Mouse (Mus musculus) forebrain, embryonic 15.5 days (tissue): ENCODE data around the gene Stk38l. TPM values are rescaled to one million over a fixed set of nuclear protein-coding genes. Genes with fewer than 3 reads are reported as not detected.

ENCODE experiments used
- ATAC-seq: fragments of 200-750 bp; cut with Nextera tagmentation; replicated peaks from 2 replicates; pipeline ENCODE4 v1.8.0; 2017; ENCODE audit warnings: mild to moderate bottlenecking, moderate TSS enrichment, moderate library complexity
- H3K27ac ChIP-seq: fragments of 300-500 bp; sonication (generic); replicated peaks from 2 replicates; pipeline ENCODE4 v1.5.1; 2015; ENCODE audit warnings: mild to moderate bottlenecking, inconsistent platforms
- H3K27me3 ChIP-seq: fragments of 300-500 bp; sonication (generic); 2 replicates; pipeline ENCODE4 v1.6.1; 2015; ENCODE audit warnings: inconsistent platforms
- H3K36me3 ChIP-seq: fragments of 300-500 bp; sonication (generic); 2 replicates; pipeline ENCODE4 v1.6.1; 2015; ENCODE audit warnings: mild to moderate bottlenecking, inconsistent platforms
- H3K4me1 ChIP-seq: fragments of 300-500 bp; sonication (generic); 2 replicates; pipeline ENCODE4 v1.6.1; 2015; ENCODE audit warnings: inconsistent platforms
- H3K4me2 ChIP-seq: fragments of 300-500 bp; sonication (generic); replicated peaks from 2 replicates; pipeline ENCODE4 v1.6.1; 2015; ENCODE audit warnings: mild to moderate bottlenecking, inconsistent platforms
- H3K4me3 ChIP-seq: fragments of 300-500 bp; sonication (generic); 2 replicates; pipeline ENCODE4 v1.5.1; 2015; ENCODE audit warnings: mild to moderate bottlenecking, inconsistent platforms
- H3K9ac ChIP-seq: fragments of 300-500 bp; sonication (generic); replicated peaks from 2 replicates; pipeline ENCODE4 v1.6.1; 2015; ENCODE audit warnings: mild to moderate bottlenecking, inconsistent platforms
- H3K9me3 ChIP-seq: fragments of 300-500 bp; sonication (generic); 2 replicates; pipeline ENCODE4 v1.6.1; 2016; ENCODE audit warnings: inconsistent platforms
- WGBS: fragments of 180-500 bp; shearing (Covaris S2); methylation state at CpG from one replicate; pipeline ENCODE4 v1.1.7; 2015; ENCODE audit warnings: mixed read lengths; 5-methylcytosine and 5-hydroxymethylcytosine counted together
- polyA plus RNA-seq: library from polyadenylated mRNA; unstranded; fragments of >200 nt; fragmentation: Nextera tagmentation; extraction: Ambion mirVana; gene quantifications from 2 replicates; pipeline ENCODE4 v1.2.1, GENCODE M21; 2015

The Stk38l gene
- polyA plus RNA-seq, 1 experiment from 2014 or later: 13.8 TPM

DNA sequence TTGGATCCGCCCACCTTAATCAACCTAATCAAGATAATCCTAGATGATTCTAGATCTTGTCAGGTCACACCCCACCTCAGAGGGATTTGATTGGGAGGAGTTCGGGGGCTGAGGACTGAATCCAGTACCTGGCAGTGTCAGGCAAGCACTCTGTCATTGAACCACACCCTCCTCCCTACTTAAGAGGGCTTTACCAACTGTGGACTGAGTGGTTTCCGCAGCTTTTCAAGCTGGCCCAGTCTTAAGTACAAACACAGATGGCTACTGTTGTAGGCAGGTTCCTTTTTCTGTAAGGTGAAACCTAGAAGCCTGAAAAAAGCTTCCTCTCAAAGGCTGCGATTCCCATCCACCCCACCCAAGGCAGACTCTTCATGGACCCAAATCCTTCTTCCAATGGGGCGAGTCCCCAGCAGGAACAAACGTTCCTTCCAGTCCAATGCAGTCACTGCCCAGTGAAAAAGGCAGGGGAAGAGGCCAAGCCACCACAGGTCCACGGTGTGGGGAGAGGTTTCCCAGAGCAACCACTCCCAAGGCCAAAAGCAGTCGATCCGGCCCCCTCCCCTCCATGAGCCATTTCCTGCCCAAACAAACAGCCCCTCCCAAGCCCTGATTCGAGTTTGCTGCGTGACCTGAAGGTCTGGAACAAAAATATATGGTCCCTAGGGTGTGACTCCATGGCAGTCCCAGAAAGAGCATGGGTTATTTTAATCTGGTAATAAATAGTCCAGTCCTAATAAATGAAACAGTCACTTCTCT is 22.5 kb upstream of the Stk38l start:
- Histone ChIP-seq H3K36me3 (no peaks in the 10 kb centered on the region), H3K4me3 (no peak overlapping the region), H3K27me3 (no peaks in the 10 kb centered on the region), H3K4me1 (no peaks in the 10 kb centered on the region), H3K9me3 (no peaks in the 10 kb centered on the region), H3K9ac (no peak overlapping the region), H3K27ac (no peak overlapping the region), H3K4me2 (no peak overlapping the region)
- WGBS: 75% methylated on average over 11 of the region's 11 CpGs
- no peak for ATAC-seq

GRCm38 (mm10) chr6:146703351-146703750 is 21.4 kb upstream of the Stk38l start:
- Histone ChIP-seq H3K27ac (no peak overlapping the region), H3K4me2 (no peak overlapping the region), H3K9ac (no peak overlapping the region), H3K36me3 (no peaks in the 10 kb centered on the region), H3K9me3 (no peaks in the 10 kb centered on the region), H3K4me3 (no peak overlapping the region), H3K27me3 (no peaks in the 10 kb centered on the region), H3K4me1 (no peaks in the 10 kb centered on the region)
- WGBS: 85% methylated on average over 3 of the region's 3 CpGs
- ATAC-seq: no peak

DNA sequence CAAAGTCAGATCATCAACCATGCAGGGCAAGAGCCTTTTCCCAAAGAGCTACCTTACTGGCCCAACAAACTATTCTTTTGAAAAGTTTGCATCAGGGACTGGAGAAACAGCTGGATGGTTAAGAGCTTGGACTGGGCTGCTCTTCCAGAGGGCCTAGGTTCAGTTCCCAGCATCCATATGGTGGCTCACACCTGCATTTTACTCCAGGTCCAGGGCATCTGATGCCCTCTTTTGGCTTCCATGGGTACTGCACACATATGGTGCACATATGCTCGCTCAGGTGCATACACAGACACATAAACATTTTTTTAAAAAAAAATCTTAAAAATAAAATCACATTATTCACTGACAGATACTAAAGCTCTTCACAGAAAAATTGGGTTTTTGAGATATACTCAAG is 19.2 kb upstream of the Stk38l start:
- 96% methylated on average over 1 of the region's 1 CpGs for WGBS
- Histone ChIP-seq H3K4me3 (no peak overlapping the region), H3K4me2 (no peak overlapping the region), H3K36me3 (no peaks in the 10 kb centered on the region), H3K4me1 (no peaks in the 10 kb centered on the region), H3K9me3 (no peaks in the 10 kb centered on the region), H3K27me3 (no peaks in the 10 kb centered on the region), H3K27ac (no peak overlapping the region), H3K9ac (no peak overlapping the region)
- no peak for ATAC-seq

DNA sequence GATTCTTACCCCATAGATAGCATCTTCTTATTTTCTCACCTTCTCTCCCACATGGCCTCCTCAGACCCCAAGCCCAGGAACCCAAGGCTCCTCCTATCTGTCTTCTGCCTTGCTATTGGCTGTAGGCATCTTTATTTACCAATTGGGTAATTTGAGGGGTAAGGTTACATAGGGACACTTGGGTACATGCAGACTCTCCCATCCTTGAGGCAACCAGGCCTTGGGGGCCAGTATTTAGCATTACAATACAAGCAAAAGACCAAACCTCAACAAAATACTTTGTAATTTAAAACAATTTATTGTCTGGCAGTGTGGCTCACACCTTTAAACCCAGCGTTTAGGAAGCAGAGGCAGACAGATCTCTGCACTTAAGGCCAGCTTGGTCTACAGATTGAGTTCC is 5.2 kb upstream of the Stk38l start:
- H3K27ac ChIP-seq: no peak overlapping the region
- WGBS: 73% methylated on average over 1 of the region's 1 CpGs
- H3K36me3 ChIP-seq: no peaks in the 10 kb centered on the region
- no peak overlapping the region for H3K4me2 ChIP-seq
- no peaks in the 10 kb centered on the region for H3K4me1 ChIP-seq
- no peak for ATAC-seq
- H3K4me3 ChIP-seq: no peak overlapping the region
- no peaks in the 10 kb centered on the region for H3K27me3 ChIP-seq
- H3K9ac ChIP-seq: no peak overlapping the region
- H3K9me3 ChIP-seq: no peaks in the 10 kb centered on the region

DNA sequence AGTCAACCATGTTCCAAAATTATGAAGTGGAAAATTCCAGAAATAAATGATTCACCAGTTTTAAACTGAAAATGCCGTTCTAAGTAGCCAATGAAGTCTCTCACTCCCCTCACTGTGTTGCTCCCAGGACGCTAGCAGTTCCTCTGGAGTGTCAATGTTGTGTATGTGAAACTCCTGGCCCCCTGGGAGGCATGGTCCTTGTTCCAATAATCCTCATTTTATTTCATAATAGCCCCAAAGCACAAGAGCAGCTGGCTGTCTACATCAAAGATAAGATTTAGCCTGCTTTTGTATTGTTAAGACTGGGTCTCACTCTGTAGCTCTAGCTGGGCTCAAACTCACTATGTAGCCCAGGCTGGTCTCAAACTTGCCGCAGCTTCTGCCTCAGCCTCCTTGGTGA is 990 bp upstream of the Stk38l start:
- Histone ChIP-seq H3K36me3 (no peaks in the 10 kb centered on the region), H3K27me3 (no peaks in the 10 kb centered on the region), H3K9me3 (no peaks in the 10 kb centered on the region), H3K4me3 (no peak overlapping the region), H3K9ac (no peak overlapping the region), H3K27ac (no peak overlapping the region), H3K4me1 (peaks cover 7% of the 10 kb centered on the region), H3K4me2 (no peak overlapping the region)
- no peak for ATAC-seq
- 89% methylated on average over 3 of the region's 3 CpGs for WGBS

GRCm38 (mm10) chr6:146725384-146725791 is 593 bp downstream of the Stk38l start:
- peak overlapping the region; percentile 86 for H3K27ac ChIP-seq
- peaks cover 7% of the 10 kb centered on the region for H3K4me1 ChIP-seq
- H3K27me3 ChIP-seq: no peaks in the 10 kb centered on the region
- WGBS: under 1% methylated on average over 30 of the region's 30 CpGs
- no peaks in the 10 kb centered on the region for H3K36me3 ChIP-seq
- peak; percentile 68 for ATAC-seq
- peak overlapping the region; percentile 72 for H3K9ac ChIP-seq
- H3K4me2 ChIP-seq: peak overlapping the region; percentile 86
- H3K4me3 ChIP-seq: peak overlapping the region; percentile 78
- H3K9me3 ChIP-seq: no peaks in the 10 kb centered on the region

DNA sequence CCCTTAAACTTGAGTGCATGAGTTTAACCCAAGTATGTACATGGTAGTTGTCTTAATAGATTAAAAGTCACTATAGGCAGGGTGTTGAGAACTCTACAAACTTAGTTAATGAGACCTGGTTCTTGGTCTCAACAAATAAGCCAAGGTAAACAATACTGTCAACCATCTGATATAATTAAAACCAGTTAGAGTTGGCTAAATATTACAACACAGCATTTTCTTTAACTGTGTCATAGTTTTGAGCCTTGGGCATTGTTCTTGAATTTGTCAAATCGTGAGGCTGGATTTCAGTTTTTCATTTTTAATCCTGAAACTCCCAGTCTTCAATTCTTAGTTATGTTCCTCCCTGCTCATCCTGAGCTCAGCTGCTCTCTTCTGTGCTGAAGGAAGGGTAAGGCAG is 6.2 kb downstream of the Stk38l start:
- H3K27me3 ChIP-seq: no peaks in the 10 kb centered on the region
- H3K9ac ChIP-seq: no peak overlapping the region
- no peak overlapping the region for H3K4me2 ChIP-seq
- 89% methylated on average over 1 of the region's 1 CpGs for WGBS
- no peaks in the 10 kb centered on the region for H3K36me3 ChIP-seq
- H3K9me3 ChIP-seq: no peaks in the 10 kb centered on the region
- H3K4me3 ChIP-seq: no peak overlapping the region
- ATAC-seq: no peak
- peaks cover under 1% of the 10 kb centered on the region for H3K4me1 ChIP-seq
- H3K27ac ChIP-seq: no peak overlapping the region

GRCm38 (mm10) chr6:146731692-146732091 is 6.9 kb downstream of the Stk38l start:
- no peaks in the 10 kb centered on the region for H3K36me3 ChIP-seq
- no peak overlapping the region for H3K9ac ChIP-seq
- no peaks in the 10 kb centered on the region for H3K27me3 ChIP-seq
- H3K9me3 ChIP-seq: no peaks in the 10 kb centered on the region
- H3K4me2 ChIP-seq: no peak overlapping the region
- H3K27ac ChIP-seq: no peak overlapping the region
- H3K4me3 ChIP-seq: no peak overlapping the region
- no peaks in the 10 kb centered on the region for H3K4me1 ChIP-seq
- WGBS: 52% methylated on average over 2 of the region's 2 CpGs
- ATAC-seq: no peak

DNA sequence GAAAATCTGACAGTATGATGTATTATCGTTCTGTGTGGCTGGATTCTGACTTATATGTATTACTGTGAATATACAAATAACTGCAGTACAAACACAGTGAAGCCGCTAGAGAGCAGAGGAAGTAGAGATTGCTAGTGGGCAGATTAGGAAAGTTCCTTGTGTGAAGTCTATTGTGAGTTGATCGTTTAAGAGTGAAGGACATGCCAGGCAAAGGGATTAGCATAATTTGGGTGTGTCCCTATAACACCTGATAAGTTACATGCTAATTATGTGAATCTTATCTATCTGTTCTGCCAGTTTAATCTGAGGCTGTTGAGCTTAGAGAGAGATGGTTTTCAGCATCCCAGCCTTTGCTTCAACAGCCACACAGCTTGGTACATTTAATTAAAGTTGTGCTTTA is 7.4 kb downstream of the Stk38l start:
- no peak overlapping the region for H3K9ac ChIP-seq
- H3K9me3 ChIP-seq: no peaks in the 10 kb centered on the region
- 56% methylated on average over 3 of the region's 3 CpGs for WGBS
- H3K4me2 ChIP-seq: no peak overlapping the region
- ATAC-seq: no peak
- no peak overlapping the region for H3K4me3 ChIP-seq
- no peaks in the 10 kb centered on the region for H3K4me1 ChIP-seq
- H3K27me3 ChIP-seq: no peaks in the 10 kb centered on the region
- H3K27ac ChIP-seq: no peak overlapping the region
- H3K36me3 ChIP-seq: no peaks in the 10 kb centered on the region

GRCm38 (mm10) chr6:146732676-146733075 is 7.9 kb downstream of the Stk38l start:
- ATAC-seq: no peak
- H3K27ac ChIP-seq: no peak overlapping the region
- H3K4me2 ChIP-seq: no peak overlapping the region
- H3K36me3 ChIP-seq: no peaks in the 10 kb centered on the region
- no peaks in the 10 kb centered on the region for H3K27me3 ChIP-seq
- no peaks in the 10 kb centered on the region for H3K9me3 ChIP-seq
- H3K4me1 ChIP-seq: no peaks in the 10 kb centered on the region
- 22% methylated on average over 1 of the region's 1 CpGs for WGBS
- no peak overlapping the region for H3K9ac ChIP-seq
- H3K4me3 ChIP-seq: no peak overlapping the region

GRCm38 (mm10) chr6:146733554-146733953 is 8.8 kb downstream of the Stk38l start:
- WGBS: 85% methylated on average over 1 of the region's 1 CpGs
- Histone ChIP-seq H3K9me3 (no peaks in the 10 kb centered on the region), H3K36me3 (no peaks in the 10 kb centered on the region), H3K27me3 (no peaks in the 10 kb centered on the region), H3K4me1 (no peaks in the 10 kb centered on the region), H3K27ac (no peak overlapping the region), H3K9ac (no peak overlapping the region), H3K4me3 (no peak overlapping the region), H3K4me2 (no peak overlapping the region)
- ATAC-seq: no peak

- peak; percentile 55; the same call in 1 of the 2 replicates for ATAC-seq
- Histone ChIP-seq H3K27me3 (no peaks in the 10 kb centered on the region), H3K36me3 (no peaks in the 10 kb centered on the region), H3K27ac (no peak overlapping the region), H3K4me3 (no peak overlapping the region), H3K9me3 (no peaks in the 10 kb centered on the region), H3K4me1 (0 out of 2 replicates have a peak, but pooled peaks cover 6% of the 10 kb centered on the region), H3K9ac (no peak overlapping the region), H3K4me2 (no peak overlapping the region)
- WGBS: 83% methylated on average over 1 of the region's 1 CpGs
Observed at GRCm38 (mm10) chr6:146738889-146739288, 14.1 kb downstream of the Stk38l start.

DNA sequence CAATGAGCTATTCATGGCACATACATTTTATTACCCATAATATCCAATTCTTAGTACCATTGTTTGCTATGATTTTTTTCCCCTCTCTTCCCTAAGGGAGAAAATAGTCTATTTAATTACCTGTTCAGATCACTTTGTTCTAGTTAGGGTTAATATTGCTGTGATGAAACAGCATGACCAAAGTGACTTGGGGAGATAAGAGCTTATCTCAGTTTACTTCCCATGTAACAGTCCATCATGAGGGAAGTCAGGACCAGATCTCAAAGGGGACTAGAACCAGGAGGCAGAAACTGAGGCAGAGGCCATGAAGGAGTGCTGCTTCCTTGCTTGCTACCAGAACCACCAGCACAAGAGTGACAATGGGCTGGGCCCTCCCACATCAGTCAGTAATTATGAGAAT is 15.9 kb downstream of the Stk38l start:
- H3K9ac ChIP-seq: no peak overlapping the region

More for the DNA sequence above, 15.9 kb downstream of the Stk38l start:
- H3K27me3 ChIP-seq: no peaks in the 10 kb centered on the region
- 0 out of 2 replicates have a peak, but pooled peaks cover 6% of the 10 kb centered on the region for H3K4me1 ChIP-seq
- H3K9me3 ChIP-seq: no peaks in the 10 kb centered on the region
- H3K27ac ChIP-seq: no peak overlapping the region
- no peaks in the 10 kb centered on the region for H3K36me3 ChIP-seq
- no peak for ATAC-seq
- no peak overlapping the region for H3K4me3 ChIP-seq
- no peak overlapping the region for H3K4me2 ChIP-seq
